Mouse (Mus musculus): Measurements from ENCODE around the gene Cep290. TPM values are rescaled to one million over a fixed set of nuclear protein-coding genes. Genes with fewer than 3 reads are reported as not detected.
"Not testable (repeated sequence)": the region's sequence is repeated elsewhere in the genome, so short reads cannot be mapped to it uniquely, and the experiment has no call there.

Cep290 gene
- polyA plus RNA-seq, 1 experiment from 2014 or later: 4.2 TPM

- H3K4me1 ChIP-seq (ENCODE audit: control insufficient read depth, insufficient read depth, low read length): no peaks in the 10 kb centered on the region
- 81% methylated on average over 1 of the region's 1 CpGs for WGBS (ENCODE audit: insufficient replicate concordance)
Measured at GRCm38 (mm10) chr10:100508170-100508569, 20.8 kb downstream of the Cep290 start.

GRCm38 (mm10) chr10:100521617-100522016, 34.3 kb downstream of the Cep290 start:
- 87% methylated on average over 4 of the region's 4 CpGs for WGBS (ENCODE audit: insufficient replicate concordance)
- no peaks in the 10 kb centered on the region for H3K4me1 ChIP-seq (ENCODE audit: control insufficient read depth, insufficient read depth, low read length)
- no peak for ATAC-seq (replicated peaks; ENCODE audit: insufficient number of reproducible peaks, low FRiP score, low TSS enrichment)
- no peak overlapping the region for H3K9ac ChIP-seq (ENCODE audit: low read depth, low read length)
- H3K4me3 ChIP-seq (ENCODE audit: low read depth, low read length): no peak overlapping the region
- H3K27me3 ChIP-seq (ENCODE audit: control insufficient read depth, insufficient read depth, low read length): no peaks in the 10 kb centered on the region
- H3K36me3 ChIP-seq (ENCODE audit: control insufficient read depth, insufficient read depth, low read length): no peaks in the 10 kb centered on the region
- H3K27ac ChIP-seq (ENCODE audit: low read depth, low read length): no peak overlapping the region
- no peaks in the 10 kb centered on the region for H3K9me3 ChIP-seq (replicated peaks; ENCODE audit: control insufficient read depth, low read length)
- no peak overlapping the region for H3K4me2 ChIP-seq

More at GRCm38 (mm10) chr10:100508170-100508569, 20.8 kb downstream of the Cep290 start:
- Histone ChIP-seq H3K4me3 (ENCODE audit: low read depth, low read length) (no peak overlapping the region), H3K4me2 (no peak overlapping the region), H3K9ac (ENCODE audit: low read depth, low read length) (no peak overlapping the region), H3K36me3 (ENCODE audit: control insufficient read depth, insufficient read depth, low read length) (no peaks in the 10 kb centered on the region), H3K9me3 (replicated peaks; ENCODE audit: control insufficient read depth, low read length) (no peaks in the 10 kb centered on the region), H3K27ac (ENCODE audit: low read depth, low read length) (no peak overlapping the region), H3K27me3 (ENCODE audit: control insufficient read depth, insufficient read depth, low read length) (no peaks in the 10 kb centered on the region)
- no peak for ATAC-seq (replicated peaks; ENCODE audit: insufficient number of reproducible peaks, low FRiP score, low TSS enrichment)

- H3K4me2 ChIP-seq: no peak overlapping the region
- no peak overlapping the region for H3K4me3 ChIP-seq (ENCODE audit: low read depth, low read length)
- no peaks in the 10 kb centered on the region for H3K4me1 ChIP-seq (ENCODE audit: control insufficient read depth, insufficient read depth, low read length)
- H3K9me3 ChIP-seq (replicated peaks; ENCODE audit: control insufficient read depth, low read length): no peaks in the 10 kb centered on the region
- no peaks in the 10 kb centered on the region for H3K36me3 ChIP-seq (ENCODE audit: control insufficient read depth, insufficient read depth, low read length)
- H3K9ac ChIP-seq (ENCODE audit: low read depth, low read length): no peak overlapping the region
- ATAC-seq (replicated peaks; ENCODE audit: insufficient number of reproducible peaks, low FRiP score, low TSS enrichment): no peak
- 92% methylated on average over 9 of the region's 9 CpGs for WGBS (ENCODE audit: insufficient replicate concordance)
- H3K27me3 ChIP-seq (ENCODE audit: control insufficient read depth, insufficient read depth, low read length): no peaks in the 10 kb centered on the region
- no peak overlapping the region for H3K27ac ChIP-seq (ENCODE audit: low read depth, low read length)
Measured at GRCm38 (mm10) chr10:100522330-100522729, 35.0 kb downstream of the Cep290 start.

GRCm38 (mm10) chr10:100524499-100525390, 37.4 kb downstream of the Cep290 start:
- ATAC-seq (replicated peaks; ENCODE audit: insufficient number of reproducible peaks, low FRiP score, low TSS enrichment): no peak
- 78% methylated on average over 9 of the region's 9 CpGs for WGBS (ENCODE audit: insufficient replicate concordance)
- no peak overlapping the region for H3K27ac ChIP-seq (ENCODE audit: low read depth, low read length)

GRCm38 (mm10) chr10:100556566-100557175, 69.3 kb downstream of the Cep290 start:
- no peak for ATAC-seq (replicated peaks; ENCODE audit: insufficient number of reproducible peaks, low FRiP score, low TSS enrichment)
- Histone ChIP-seq H3K4me2 (no peak overlapping the region), H3K27ac (ENCODE audit: low read depth, low read length) (no peak overlapping the region), H3K9ac (ENCODE audit: low read depth, low read length) (no peak overlapping the region), H3K4me3 (ENCODE audit: low read depth, low read length) (no peak overlapping the region), H3K9me3 (replicated peaks; ENCODE audit: control insufficient read depth, low read length) (no peaks in the 10 kb centered on the region), H3K27me3 (ENCODE audit: control insufficient read depth, insufficient read depth, low read length) (no peaks in the 10 kb centered on the region), H3K4me1 (ENCODE audit: control insufficient read depth, insufficient read depth, low read length) (no peaks in the 10 kb centered on the region), H3K36me3 (ENCODE audit: control insufficient read depth, insufficient read depth, low read length) (no peaks in the 10 kb centered on the region; the same call in 1 of the 2 replicates)
- 83% methylated on average over 3 of the region's 3 CpGs for WGBS (ENCODE audit: insufficient replicate concordance)

More at GRCm38 (mm10) chr10:100524499-100525390, 37.4 kb downstream of the Cep290 start:
- Histone ChIP-seq H3K9ac (ENCODE audit: low read depth, low read length) (no peak overlapping the region), H3K9me3 (replicated peaks; ENCODE audit: control insufficient read depth, low read length) (no peaks in the 10 kb centered on the region), H3K4me3 (ENCODE audit: low read depth, low read length) (no peak overlapping the region), H3K4me2 (no peak overlapping the region), H3K27me3 (ENCODE audit: control insufficient read depth, insufficient read depth, low read length) (no peaks in the 10 kb centered on the region), H3K36me3 (ENCODE audit: control insufficient read depth, insufficient read depth, low read length) (no peaks in the 10 kb centered on the region), H3K4me1 (ENCODE audit: control insufficient read depth, insufficient read depth, low read length) (no peaks in the 10 kb centered on the region)

- not testable (repeated sequence) for H3K4me1 ChIP-seq (ENCODE audit: control insufficient read depth, insufficient read depth, low read length); H3K9ac ChIP-seq (ENCODE audit: low read depth, low read length); H3K9me3 ChIP-seq (replicated peaks; ENCODE audit: control insufficient read depth, low read length); H3K36me3 ChIP-seq (ENCODE audit: control insufficient read depth, insufficient read depth, low read length); H3K27ac ChIP-seq (ENCODE audit: low read depth, low read length); H3K4me2 ChIP-seq; ATAC-seq (replicated peaks; ENCODE audit: insufficient number of reproducible peaks, low FRiP score, low TSS enrichment); H3K27me3 ChIP-seq (ENCODE audit: control insufficient read depth, insufficient read depth, low read length); H3K4me3 ChIP-seq (ENCODE audit: low read depth, low read length)
- 88% methylated on average over 3 of the region's 3 CpGs for WGBS (ENCODE audit: insufficient replicate concordance)
Measured at GRCm38 (mm10) chr10:100560194-100560883, 73.0 kb downstream of the Cep290 start.

- no peak overlapping the region for H3K4me2 ChIP-seq
- no peaks in the 10 kb centered on the region for H3K9me3 ChIP-seq (replicated peaks; ENCODE audit: control insufficient read depth, low read length)
- H3K36me3 ChIP-seq (ENCODE audit: control insufficient read depth, insufficient read depth, low read length): no peaks in the 10 kb centered on the region
- no peaks in the 10 kb centered on the region for H3K4me1 ChIP-seq (ENCODE audit: control insufficient read depth, insufficient read depth, low read length)
- H3K4me3 ChIP-seq (ENCODE audit: low read depth, low read length): no peak overlapping the region
- no peaks in the 10 kb centered on the region for H3K27me3 ChIP-seq (ENCODE audit: control insufficient read depth, insufficient read depth, low read length)
- no peak overlapping the region for H3K27ac ChIP-seq (ENCODE audit: low read depth, low read length)
- no peak for ATAC-seq (replicated peaks; ENCODE audit: insufficient number of reproducible peaks, low FRiP score, low TSS enrichment)
- WGBS (ENCODE audit: insufficient replicate concordance): 49% methylated on average over 3 of the region's 3 CpGs
- no peak overlapping the region for H3K9ac ChIP-seq (ENCODE audit: low read depth, low read length)
Measured at GRCm38 (mm10) chr10:100564112-100564511, 76.8 kb downstream of the Cep290 start.

GRCm38 (mm10) chr10:100571707-100572106, 84.3 kb downstream of the Cep290 start:
- no peak for ATAC-seq (replicated peaks; ENCODE audit: insufficient number of reproducible peaks, low FRiP score, low TSS enrichment)
- Histone ChIP-seq H3K4me2 (no peak overlapping the region), H3K36me3 (ENCODE audit: control insufficient read depth, insufficient read depth, low read length) (0 out of 2 replicates have a peak, but pooled peaks cover 4% of the 10 kb centered on the region), H3K27me3 (ENCODE audit: control insufficient read depth, insufficient read depth, low read length) (no peaks in the 10 kb centered on the region), H3K27ac (ENCODE audit: low read depth, low read length) (no peak overlapping the region), H3K9me3 (replicated peaks; ENCODE audit: control insufficient read depth, low read length) (no peaks in the 10 kb centered on the region), H3K4me1 (ENCODE audit: control insufficient read depth, insufficient read depth, low read length) (no peaks in the 10 kb centered on the region), H3K4me3 (ENCODE audit: low read depth, low read length) (no peak overlapping the region), H3K9ac (ENCODE audit: low read depth, low read length) (no peak overlapping the region)
- 85% methylated on average over 3 of the region's 3 CpGs for WGBS (ENCODE audit: insufficient replicate concordance)
